Mouse (Mus musculus) intestine, embryonic 14.5 days (tissue): ENCODE measurements at regions not wholly inside any gene's neighbourhood (a gene's known extent, or its start where the extent isn't known, plus 50 kb on each side); places are given as distances from the start of the nearest gene placed in this dataset.

Experiments used
- ATAC-seq: fragments of 200-750 bp; cut with Nextera tagmentation; replicated peaks from 2 replicates; pipeline ENCODE4 v1.8.0; 2017; ENCODE audit warnings: low read depth, moderate number of reproducible peaks, moderate TSS enrichment, moderate library complexity; ENCODE audit not compliant: low FRiP score, low TSS enrichment
- DNase-seq: peaks from one replicate; pipeline ENCODE4 v3.0.0-alpha.2; 2018; ENCODE audit warnings: low spot score
- H3K27ac ChIP-seq: fragments of 300-500 bp; sonication (generic); 2 replicates; pipeline ENCODE4 v1.5.1; 2014; ENCODE audit warnings: low read depth, mild to moderate bottlenecking, control low read depth
- H3K27me3 ChIP-seq: fragments of 300-500 bp; sonication (generic); replicated peaks from 2 replicates; pipeline ENCODE4 v1.6.1; 2014; ENCODE audit warnings: low read length, control low read depth; ENCODE audit not compliant: control insufficient read depth, insufficient read depth
- H3K36me3 ChIP-seq: fragments of 300-500 bp; sonication (generic); 2 replicates; pipeline ENCODE4 v1.6.1; 2014; ENCODE audit warnings: low read length, control low read depth; ENCODE audit not compliant: control insufficient read depth, insufficient read depth
- H3K4me1 ChIP-seq: fragments of 300-500 bp; sonication (generic); replicated peaks from 2 replicates; pipeline ENCODE4 v1.6.1; 2014; ENCODE audit warnings: low read length, control low read depth, mixed read lengths; ENCODE audit not compliant: control insufficient read depth, insufficient read depth
- H3K4me2 ChIP-seq: fragments of 300-500 bp; sonication (generic); 2 replicates; pipeline ENCODE4 v1.6.1; 2014; ENCODE audit warnings: low read length
- H3K4me3 ChIP-seq: fragments of 300-500 bp; sonication (generic); 2 replicates; pipeline ENCODE4 v1.5.1; 2014; ENCODE audit warnings: low read depth, low read length, control low read depth, mixed read lengths
- H3K9ac ChIP-seq: fragments of 300-500 bp; sonication (generic); 2 replicates; pipeline ENCODE4 v1.6.1; 2014; ENCODE audit warnings: mild to moderate bottlenecking, low read length
- H3K9me3 ChIP-seq: fragments of 300-500 bp; sonication (generic); 2 replicates; pipeline ENCODE4 v1.6.1; 2016; ENCODE audit warnings: low read length, control low read depth; ENCODE audit not compliant: control insufficient read depth
- WGBS: fragments of 180-500 bp; shearing (Covaris S2); extraction: QIAGEN DNeasy Blood & Tissue Kit; methylation state at CpG from one replicate; pipeline ENCODE4 v1.1.7; 2014; 5-methylcytosine and 5-hydroxymethylcytosine counted together

GRCm38 (mm10) chr8:33997676-33998075 lies 113.9 kb downstream of the Gm10131 start:
- H3K9ac ChIP-seq, result no peak overlapping the region
- H3K27ac ChIP-seq, result no peak overlapping the region
- no peaks in the 10 kb centered on the region for H3K4me1 ChIP-seq
- H3K9me3 ChIP-seq, result no peaks in the 10 kb centered on the region
- DNase-seq (no peak), ATAC-seq (no peak)
- H3K27me3 ChIP-seq, result no peaks in the 10 kb centered on the region
- no peak overlapping the region for H3K4me3 ChIP-seq
- H3K4me2 ChIP-seq, result no peak overlapping the region
- no peaks in the 10 kb centered on the region for H3K36me3 ChIP-seq
- WGBS, result 42% methylated on average over 4 of the region's 4 CpGs

- WGBS, result 22% methylated on average over 11 of the region's 11 CpGs
- Histone ChIP-seq H3K27me3 (no peaks in the 10 kb centered on the region), H3K4me2 (no peak overlapping the region), H3K36me3 (no peaks in the 10 kb centered on the region), H3K4me3 (no peak overlapping the region), H3K9ac (no peak overlapping the region), H3K4me1 (0 out of 2 replicates have a peak, but pooled peaks cover 4% of the 10 kb centered on the region), H3K9me3 (no peaks in the 10 kb centered on the region), H3K27ac (peak overlapping the region; percentile 48)
- DNase-seq (peak; percentile 66), ATAC-seq (peak; percentile 74)
Measured at GRCm38 (mm10) chr8:33992946-33993345, 118.6 kb downstream of the Gm10131 start.

- H3K27ac ChIP-seq, result peak overlapping the region; percentile 24
- H3K36me3 ChIP-seq, result no peaks in the 10 kb centered on the region
- 53% methylated on average over 12 of the region's 12 CpGs for WGBS
- no peak overlapping the region for H3K4me3 ChIP-seq
- H3K27me3 ChIP-seq, result no peaks in the 10 kb centered on the region
- H3K4me2 ChIP-seq, result peak overlapping the region; percentile 22
- no peaks in the 10 kb centered on the region for H3K9me3 ChIP-seq
- H3K4me1 ChIP-seq, result 0 out of 2 replicates have a peak, but pooled peaks cover 4% of the 10 kb centered on the region
- ATAC-seq (peak; percentile 9), DNase-seq (no peak)
- H3K9ac ChIP-seq, result no peak overlapping the region
Measured at GRCm38 (mm10) chr8:33991917-33992875, 119.3 kb downstream of the Gm10131 start.

- no peak for ATAC-seq
- H3K4me2 ChIP-seq, result peak overlapping the region; percentile 22
- no peaks in the 10 kb centered on the region for H3K9me3 ChIP-seq
- no peaks in the 10 kb centered on the region for H3K36me3 ChIP-seq
- H3K27ac ChIP-seq, result peak overlapping the region; percentile 17
- H3K4me3 ChIP-seq, result no peak overlapping the region
- H3K27me3 ChIP-seq, result no peaks in the 10 kb centered on the region
- 0 out of 2 replicates have a peak, but pooled peaks cover 4% of the 10 kb centered on the region for H3K4me1 ChIP-seq
- 37% methylated on average over 17 of the region's 17 CpGs for WGBS
- peak; percentile 69 for DNase-seq
- no peak overlapping the region for H3K9ac ChIP-seq
Measured at GRCm38 (mm10) chr8:33991165-33991916, 120.2 kb downstream of the Gm10131 start.

- Histone ChIP-seq H3K4me3 (no peak overlapping the region), H3K9ac (no peak overlapping the region), H3K27ac (no peak overlapping the region), H3K36me3 (no peaks in the 10 kb centered on the region), H3K4me2 (no peak overlapping the region), H3K9me3 (no peaks in the 10 kb centered on the region), H3K4me1 (0 out of 2 replicates have a peak, but pooled peaks cover 4% of the 10 kb centered on the region), H3K27me3 (no peaks in the 10 kb centered on the region)
- DNase-seq, result peak; percentile 59
- ATAC-seq, result no peak
- 76% methylated on average over 9 of the region's 9 CpGs for WGBS
Measured at GRCm38 (mm10) chr8:33990039-33990438, 121.5 kb downstream of the Gm10131 start.

- Histone ChIP-seq H3K9ac (no peak overlapping the region), H3K27ac (peak overlapping the region; percentile 67), H3K36me3 (no peaks in the 10 kb centered on the region), H3K27me3 (no peaks in the 10 kb centered on the region), H3K4me3 (no peak overlapping the region), H3K4me1 (0 out of 2 replicates have a peak, but pooled peaks cover 4% of the 10 kb centered on the region), H3K9me3 (no peaks in the 10 kb centered on the region), H3K4me2 (peak overlapping the region; percentile 1)
- DNase-seq (no peak), ATAC-seq (peak; percentile 13; the same call in 1 of the 2 replicates)
- 51% methylated on average over 10 of the region's 10 CpGs for WGBS
Measured at GRCm38 (mm10) chr8:33987755-33988104, 123.8 kb downstream of the Gm10131 start.

- 0 out of 2 replicates have a peak, but pooled peaks cover 4% of the 10 kb centered on the region for H3K4me1 ChIP-seq
- DNase-seq, result no peak
- peak overlapping the region; percentile 69 for H3K27ac ChIP-seq
- H3K36me3 ChIP-seq, result no peaks in the 10 kb centered on the region
- peak overlapping the region; percentile 1; the same call in 1 of the 2 replicates for H3K4me2 ChIP-seq
- H3K9me3 ChIP-seq, result no peaks in the 10 kb centered on the region
- 62% methylated on average over 15 of the region's 15 CpGs for WGBS
- peak; percentile 74 for ATAC-seq
- no peaks in the 10 kb centered on the region for H3K27me3 ChIP-seq
- no peak overlapping the region for H3K9ac ChIP-seq
- no peak overlapping the region for H3K4me3 ChIP-seq
Measured at GRCm38 (mm10) chr8:33987091-33987754, 124.3 kb downstream of the Gm10131 start.

- Histone ChIP-seq H3K4me1 (0 out of 2 replicates have a peak, but pooled peaks cover 1% of the 10 kb centered on the region), H3K9me3 (no peaks in the 10 kb centered on the region), H3K4me3 (no peak overlapping the region), H3K27me3 (no peaks in the 10 kb centered on the region), H3K4me2 (no peak overlapping the region), H3K9ac (no peak overlapping the region), H3K36me3 (no peaks in the 10 kb centered on the region), H3K27ac (peak overlapping the region; percentile 69)
- 88% methylated on average over 6 of the region's 6 CpGs for WGBS
- DNase-seq (no peak), ATAC-seq (no peak)
Measured at GRCm38 (mm10) chr8:33986657-33987056, 124.9 kb downstream of the Gm10131 start.
